Mouse (Mus musculus) limb, embryonic 14.5 days (tissue): ENCODE measurements around the gene B3gnt5. TPM values are rescaled to one million over a fixed set of nuclear protein-coding genes. Genes with fewer than 3 reads are reported as not detected.
"Not testable (repeated sequence)": the region's sequence is repeated elsewhere in the genome, so short reads cannot be mapped to it uniquely, and the experiment has no call there.

ENCODE experiments used
- ATAC-seq: fragments of 200-750 bp; cut with Nextera tagmentation; 2 replicates; pipeline ENCODE4 v1.8.0; 2017; ENCODE audit warnings: low read depth, moderate number of reproducible peaks, moderate TSS enrichment; ENCODE audit not compliant: low FRiP score
- DNase-seq: peaks from one replicate; pipeline ENCODE4 v3.0.0-alpha.2; 2015; ENCODE audit warnings: low spot score
- H3K27ac ChIP-seq: fragments of 300-500 bp; sonication (generic); replicated peaks from 2 replicates; pipeline ENCODE4 v1.5.1; 2014; ENCODE audit warnings: low read depth, mild to moderate bottlenecking, low read length, moderate library complexity, mixed read lengths
- H3K27me3 ChIP-seq: fragments of 300-500 bp; sonication (generic); 2 replicates; pipeline ENCODE4 v1.6.1; 2014; ENCODE audit warnings: low read length, mixed read lengths; ENCODE audit not compliant: control insufficient read depth, insufficient read depth
- H3K36me3 ChIP-seq: fragments of 300-500 bp; sonication (generic); 2 replicates; pipeline ENCODE4 v1.6.1; 2014; ENCODE audit warnings: mild to moderate bottlenecking, low read length, moderate library complexity, mixed read lengths; ENCODE audit not compliant: control insufficient read depth, insufficient read depth
- H3K4me1 ChIP-seq: fragments of 300-500 bp; sonication (generic); 2 replicates; pipeline ENCODE4 v1.6.1; 2014; ENCODE audit warnings: antibody characterized with exemption, low read length, mixed read lengths; ENCODE audit not compliant: control insufficient read depth, insufficient read depth
- H3K4me2 ChIP-seq: fragments of 300-500 bp; sonication (generic); replicated peaks from 2 replicates; pipeline ENCODE4 v1.6.1; 2014; ENCODE audit warnings: low read depth, mild to moderate bottlenecking, low read length, moderate library complexity; ENCODE audit not compliant: severe bottlenecking
- H3K4me3 ChIP-seq: fragments of 300-500 bp; sonication (generic); replicated peaks from 2 replicates; pipeline ENCODE4 v1.5.1; 2014; ENCODE audit warnings: low read length
- H3K9ac ChIP-seq: fragments of 300-500 bp; sonication (generic); 2 replicates; pipeline ENCODE4 v1.6.1; 2014; ENCODE audit warnings: mild to moderate bottlenecking, low read depth, low read length, moderate library complexity; ENCODE audit not compliant: severe bottlenecking
- H3K9me3 ChIP-seq: fragments of 300-500 bp; sonication (generic); 2 replicates; pipeline ENCODE4 v1.6.1; 2016; ENCODE audit warnings: low read length; ENCODE audit not compliant: control insufficient read depth
- POLR2A ChIP-seq: fragments of 200-500 bp; IDR thresholded peaks from 2 replicates; pipeline ENCODE4 v1.8.0; 2012; ENCODE audit warnings: inconsistent platforms, mild to moderate bottlenecking, moderate library complexity, borderline replicate concordance; ENCODE audit not compliant: insufficient read depth, insufficient read length; ENCODE audit errors: extremely low read depth
- WGBS: fragments of 180-500 bp; shearing (Covaris S2); extraction: QIAGEN DNeasy Blood & Tissue Kit; methylation state at CpG from one replicate; pipeline ENCODE4 v1.1.7; 2014; 5-methylcytosine and 5-hydroxymethylcytosine counted together
- polyA plus RNA-seq, 2 experiments: library from polyadenylated mRNA; depleted of rRNA in 1 of 2; stranded (reverse) in 1 of 2; unstranded in 1 of 2; fragments of >200 nt; fragmentation: Nextera tagmentation in 1 of 2; extraction: Ambion mirVana in 1 of 2; gene quantifications; 2 replicates each; pipeline versions ENCODE4 v1.2.1 to v1.2.3; 2012 to 2014

The B3gnt5 gene
- polyA plus RNA-seq (2012; rRNA removed) (8.6 and 8.8 TPM in 2 replicates), polyA plus RNA-seq (2014; fragmentation: Nextera tagmentation; extraction: Ambion mirVana) (21.2 and 22.5 TPM in 2 replicates)

- no peaks in the 10 kb centered on the region for H3K27me3 ChIP-seq
- peak within 1 kb of the TSS; percentile 89 for H3K27ac ChIP-seq
- no peaks in the 10 kb centered on the region for H3K9me3 ChIP-seq
- H3K4me3 ChIP-seq: peak within 1 kb of the TSS; percentile 56
- ATAC-seq (peak; percentile 93), DNase-seq (peak; percentile 90)
- TF ChIP-seq POLR2A: peak; percentile 33; the same call in 1 of the 2 replicates
- under 1% methylated on average over 15 of the region's 15 CpGs for WGBS
- peak within 1 kb of the TSS; percentile 71 for H3K4me2 ChIP-seq
- H3K36me3 ChIP-seq: peaks cover 6% of the 10 kb centered on the region
- H3K9ac ChIP-seq: peak within 1 kb of the TSS; percentile 87
- H3K4me1 ChIP-seq: peaks cover 6% of the 10 kb centered on the region
These were observed at the start of gene B3gnt5 for GRCm38 (mm10) chr16:19760074-19760473. TSS of gene B3gnt5 (plus strand) at chr16:19760208.

- Histone ChIP-seq H3K27ac (no peak overlapping the region), H3K4me1 (no peaks in the 10 kb centered on the region), H3K9me3 (no peaks in the 10 kb centered on the region), H3K27me3 (no peaks in the 10 kb centered on the region), H3K4me2 (no peak overlapping the region), H3K36me3 (no peaks in the 10 kb centered on the region), H3K9ac (no peak overlapping the region), H3K4me3 (no peak overlapping the region)
- DNase-seq: no peak
- no peak for TF ChIP-seq POLR2A
- 47% methylated on average over 2 of the region's 2 CpGs for WGBS
- no peak for ATAC-seq
These were observed 39.0 kb upstream of the B3gnt5 start for GRCm38 (mm10) chr16:19720959-19721358.

GRCm38 (mm10) chr16:19724139-19724538, 35.9 kb upstream of the B3gnt5 start:
- H3K27me3 ChIP-seq, H3K27ac ChIP-seq, H3K4me3 ChIP-seq, H3K36me3 ChIP-seq, H3K9ac ChIP-seq, H3K4me2 ChIP-seq, H3K4me1 ChIP-seq, H3K9me3 ChIP-seq, ATAC-seq: not testable (repeated sequence)
- 38% methylated on average over 2 of the region's 2 CpGs for WGBS
- peak; percentile 30 for DNase-seq

GRCm38 (mm10) chr16:19732896-19733295, 27.1 kb upstream of the B3gnt5 start:
- Histone ChIP-seq H3K4me3 (no peak overlapping the region), H3K36me3 (no peaks in the 10 kb centered on the region), H3K27ac (no peak overlapping the region), H3K9me3 (no peaks in the 10 kb centered on the region), H3K9ac (no peak overlapping the region), H3K4me1 (no peaks in the 10 kb centered on the region), H3K4me2 (no peak overlapping the region), H3K27me3 (no peaks in the 10 kb centered on the region)
- DNase-seq (no peak), ATAC-seq (no peak)
- 90% methylated on average over 1 of the region's 1 CpGs for WGBS
- no peak for TF ChIP-seq POLR2A

GRCm38 (mm10) chr16:19760505-19761496, 793 bp downstream of the B3gnt5 start:
- H3K36me3 ChIP-seq: peaks cover 12% of the 10 kb centered on the region
- peak overlapping the region; percentile 71 for H3K4me2 ChIP-seq
- H3K9ac ChIP-seq: peak overlapping the region; percentile 87
- ATAC-seq (peak; percentile 76), DNase-seq (peak; percentile 29)
- H3K4me1 ChIP-seq: peaks cover 6% of the 10 kb centered on the region
- H3K27ac ChIP-seq: peak overlapping the region; percentile 89
- H3K27me3 ChIP-seq: no peaks in the 10 kb centered on the region
- peak overlapping the region; percentile 56 for H3K4me3 ChIP-seq
- WGBS: under 1% methylated on average over 61 of the region's 61 CpGs
- H3K9me3 ChIP-seq: no peaks in the 10 kb centered on the region
- peak; percentile 7; the same call in 1 of the 2 replicates for TF ChIP-seq POLR2A
